Mouse (Mus musculus) liver, embryonic 14.5 days (tissue): ENCODE measurements around the gene Appbp2.

Source experiments
- CTCF ChIP-seq: IDR thresholded peaks from 2 replicates; pipeline ENCODE4 v1.5.1; 2016; ENCODE audit warnings: antibody characterized with exemption, low read depth, control low read depth
- EP300 ChIP-seq: IDR thresholded peaks from 2 replicates; pipeline ENCODE4 v1.6.1; 2016; ENCODE audit warnings: antibody characterized with exemption, low read depth

GRCm38 (mm10) chr11:85214679-85215078, 20.3 kb downstream of the Appbp2 start:
- TF ChIP-seq CTCF, result no peak
- no peak for TF ChIP-seq EP300
